Mouse (Mus musculus) cerebellum, adult 18-20 months (tissue): Measurements from ENCODE around the gene Pheta1.

Experiments used
- DNase-seq, 2 experiments: peaks; one replicate each; pipeline ENCODE4 v3.0.0; 2021

Gene Pheta1

GRCm38 (mm10) chr5:121892281-121892680 is 43.5 kb downstream of the Pheta1 start:
- DNase-seq = no peak

- DNase-seq = no peak
Measured at GRCm38 (mm10) chr5:121893581-121893980, 44.8 kb downstream of the Pheta1 start.

GRCm38 (mm10) chr5:121894647-121895046 is 45.9 kb downstream of the Pheta1 start:
- no peak for DNase-seq

GRCm38 (mm10) chr5:121895117-121895756 is 46.5 kb downstream of the Pheta1 start:
- no peak for DNase-seq

- no peak for DNase-seq
Measured at GRCm38 (mm10) chr5:121902809-121903745, 54.3 kb downstream of the Pheta1 start.
